Mouse (Mus musculus) urinary bladder, postnatal 25 days (tissue): ENCODE data around the gene Rras.

Experiments
- DNase-seq: peaks from one replicate; pipeline ENCODE4 v3.0.0; 2022; ENCODE audit warnings: low spot score

The Rras gene

DNA sequence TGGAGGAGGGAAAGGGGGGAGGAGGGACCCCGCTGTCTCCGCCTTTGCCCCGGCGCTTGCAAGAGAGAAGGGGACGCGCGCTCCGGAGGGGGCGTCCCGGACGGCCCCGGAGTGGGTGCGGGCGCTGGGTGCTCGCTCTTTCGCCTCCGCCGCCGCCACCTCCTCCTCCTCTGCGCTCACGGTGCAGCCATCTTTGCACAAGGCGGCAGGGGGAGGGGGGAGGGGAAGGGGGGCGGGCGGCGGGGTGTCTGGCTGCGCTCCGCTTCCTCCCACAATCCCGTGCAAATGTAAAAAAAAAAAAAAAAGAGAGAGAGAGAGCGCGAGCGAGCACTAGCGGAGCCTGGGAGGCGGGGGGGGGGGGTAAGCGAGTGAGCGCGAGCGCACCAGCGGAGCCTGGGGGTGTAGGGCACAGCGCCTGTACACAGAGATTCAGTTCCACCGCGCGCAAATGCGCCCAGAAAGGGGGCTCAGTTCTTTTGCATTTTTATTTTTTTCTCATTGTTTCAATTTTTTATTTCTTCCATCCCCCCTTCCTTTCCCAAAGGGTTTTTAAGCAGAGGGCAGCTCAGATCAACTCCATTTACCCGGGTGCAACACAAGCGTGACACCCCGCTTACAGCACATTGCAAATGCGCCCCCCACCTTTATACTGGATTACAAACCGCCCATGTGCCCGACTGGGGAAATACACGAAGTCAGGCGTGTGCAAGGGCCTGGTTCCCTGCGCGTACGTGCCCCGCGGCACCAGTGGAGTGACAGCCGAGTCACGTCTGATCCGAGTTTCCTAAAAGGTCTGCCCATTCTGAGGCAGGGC, 35.6 kb downstream of the Rras start:
- DNase-seq = peak; percentile 69

DNA sequence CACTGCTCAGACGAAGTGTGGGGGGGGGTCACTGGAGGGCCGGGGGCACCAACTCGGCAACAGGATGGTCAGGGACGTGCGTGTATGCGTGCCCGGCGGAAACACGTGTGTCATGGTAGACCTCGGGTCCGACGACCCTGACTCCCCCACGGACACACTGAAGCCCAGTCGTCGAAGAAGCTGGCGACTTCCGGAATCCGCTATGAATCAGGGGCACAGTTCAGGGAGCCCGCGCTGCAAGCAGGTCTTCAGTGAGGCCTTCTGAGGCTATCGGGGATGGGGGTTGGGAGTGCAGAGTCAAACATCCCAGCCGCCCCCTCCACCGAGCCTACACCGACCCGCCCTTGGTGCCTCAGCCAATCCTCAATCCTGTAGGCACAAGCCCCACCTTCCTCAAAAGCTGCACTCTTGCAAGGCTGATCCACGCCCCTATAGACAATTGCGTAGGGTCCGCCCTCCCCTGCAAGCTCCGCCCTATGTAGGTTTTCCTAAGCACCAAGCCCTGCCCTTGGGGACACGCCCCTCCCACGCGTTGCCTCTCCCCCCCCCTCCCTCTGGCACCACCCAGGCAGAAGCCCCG, 36.3 kb downstream of the Rras start:
- peak; percentile 80 for DNase-seq

DNA sequence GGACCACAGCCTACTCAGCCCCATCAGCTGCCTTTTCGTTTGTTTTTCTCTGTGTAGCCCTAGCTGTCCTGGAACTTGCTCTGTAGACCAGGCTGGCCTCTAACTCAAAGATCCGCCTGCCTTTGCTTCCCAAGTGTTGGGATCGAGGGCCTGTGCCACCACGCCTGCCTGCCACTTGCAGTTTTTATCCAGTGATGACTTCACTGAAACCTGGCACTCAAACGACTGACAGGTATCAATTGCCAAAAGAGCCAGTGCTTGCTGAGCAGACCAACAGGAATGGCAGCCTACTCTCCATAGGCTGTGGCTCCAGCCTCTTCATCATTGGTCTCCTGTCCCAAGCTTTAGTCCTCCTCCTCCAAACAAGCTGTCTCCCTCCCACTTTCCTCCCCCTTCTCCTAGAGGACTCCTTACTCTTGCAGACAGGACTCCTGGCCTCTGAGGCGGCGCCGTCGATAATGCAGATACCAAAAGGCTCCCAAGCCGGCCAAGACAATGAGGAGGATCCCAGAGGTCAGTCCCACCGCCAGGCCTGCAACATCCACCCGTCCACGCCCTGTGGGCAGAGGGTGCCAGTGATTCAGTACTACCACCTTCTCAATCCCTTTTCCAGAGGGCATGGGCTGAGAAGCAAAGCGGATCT, 38.7 kb downstream of the Rras start:
- DNase-seq = no peak

DNA sequence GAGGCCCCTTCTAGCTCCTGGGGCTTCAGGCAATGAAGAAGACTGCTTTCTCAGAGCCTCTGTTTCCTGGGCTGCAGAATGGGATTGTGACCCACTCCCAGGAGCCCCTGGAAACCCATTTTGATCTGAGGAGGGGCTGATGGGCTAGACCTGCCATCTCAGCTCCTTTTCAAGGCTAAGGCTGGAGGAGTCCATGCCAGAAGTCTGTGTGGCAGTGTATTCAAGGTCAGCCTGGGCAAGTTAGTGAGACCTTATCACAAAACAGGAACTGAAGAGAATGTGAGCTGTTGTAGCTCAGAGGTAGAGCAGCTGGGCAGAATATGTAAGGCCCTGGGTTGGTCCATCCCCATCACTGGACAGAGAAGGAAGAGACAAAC, 39.2 kb downstream of the Rras start:
- no peak for DNase-seq

DNA sequence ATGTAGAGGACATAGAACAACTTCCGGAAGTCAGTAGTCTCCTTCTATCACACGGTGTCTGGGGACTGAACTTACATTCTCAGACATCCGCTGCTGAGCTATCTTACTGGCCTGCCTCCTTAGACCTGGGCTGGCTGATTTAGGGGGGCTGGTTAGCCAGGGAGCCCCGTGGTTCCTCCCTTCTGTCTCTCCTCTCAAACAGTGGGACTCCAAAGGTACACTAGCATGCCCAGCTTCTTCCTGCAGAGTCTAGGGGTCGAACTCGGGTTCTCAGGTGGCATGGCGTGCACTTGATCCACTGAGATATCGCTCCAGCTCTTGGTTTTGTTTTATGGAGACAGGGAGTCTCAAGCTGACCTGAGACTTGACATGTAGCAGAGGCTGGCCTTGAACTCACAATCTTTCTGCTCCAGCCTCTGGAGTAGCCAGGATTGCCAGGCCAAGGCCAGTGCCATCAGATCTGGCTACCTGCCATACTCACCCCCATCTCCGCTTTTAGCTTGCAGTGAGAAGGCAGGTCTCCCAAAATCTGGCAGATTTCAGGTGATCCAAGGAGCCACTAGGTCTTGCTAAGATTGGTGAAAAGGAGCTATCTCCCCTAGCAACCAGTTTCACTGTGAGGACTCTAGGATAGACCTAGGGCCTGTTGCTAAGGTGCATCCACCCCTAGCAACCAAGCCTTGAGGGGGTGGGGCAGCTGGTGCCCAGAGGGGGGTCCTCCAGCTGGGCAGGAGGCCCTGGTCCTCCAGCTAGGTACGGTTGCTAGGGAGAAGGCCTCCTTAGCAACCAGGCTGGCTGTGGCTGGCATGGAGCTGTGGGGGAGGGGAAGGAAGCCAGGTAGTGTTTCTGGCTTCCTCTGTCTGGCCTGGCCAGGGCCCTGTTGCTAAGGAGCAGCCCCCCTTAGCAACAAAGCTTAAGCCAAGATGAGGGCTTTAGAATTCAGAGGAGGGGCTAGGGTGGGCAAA, 41.1 kb downstream of the Rras start:
- no peak for DNase-seq

DNA sequence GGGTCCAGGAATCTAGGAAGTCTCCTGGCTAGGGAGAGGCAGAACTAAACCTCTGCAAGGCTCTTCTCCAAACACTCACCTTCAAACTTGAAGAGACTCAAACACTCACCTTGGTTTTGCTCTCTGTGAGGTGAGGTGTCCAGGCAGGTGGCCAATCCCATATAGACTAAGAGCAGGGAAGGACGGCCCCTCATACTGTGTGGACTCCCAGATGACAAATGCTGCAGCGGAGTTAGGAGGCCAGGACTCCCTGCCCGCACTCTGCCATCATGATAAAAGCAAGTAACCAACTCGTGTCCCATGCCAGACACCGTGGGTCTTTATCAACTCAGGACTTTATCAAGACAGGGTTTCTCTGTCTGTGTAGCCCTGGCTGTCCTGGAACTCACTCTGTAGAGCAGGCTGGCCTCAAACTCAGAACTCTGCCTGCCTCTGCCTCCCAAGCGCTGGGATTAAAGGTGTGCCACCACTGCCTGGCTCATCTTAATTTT, 42.9 kb downstream of the Rras start:
- DNase-seq = no peak

DNA sequence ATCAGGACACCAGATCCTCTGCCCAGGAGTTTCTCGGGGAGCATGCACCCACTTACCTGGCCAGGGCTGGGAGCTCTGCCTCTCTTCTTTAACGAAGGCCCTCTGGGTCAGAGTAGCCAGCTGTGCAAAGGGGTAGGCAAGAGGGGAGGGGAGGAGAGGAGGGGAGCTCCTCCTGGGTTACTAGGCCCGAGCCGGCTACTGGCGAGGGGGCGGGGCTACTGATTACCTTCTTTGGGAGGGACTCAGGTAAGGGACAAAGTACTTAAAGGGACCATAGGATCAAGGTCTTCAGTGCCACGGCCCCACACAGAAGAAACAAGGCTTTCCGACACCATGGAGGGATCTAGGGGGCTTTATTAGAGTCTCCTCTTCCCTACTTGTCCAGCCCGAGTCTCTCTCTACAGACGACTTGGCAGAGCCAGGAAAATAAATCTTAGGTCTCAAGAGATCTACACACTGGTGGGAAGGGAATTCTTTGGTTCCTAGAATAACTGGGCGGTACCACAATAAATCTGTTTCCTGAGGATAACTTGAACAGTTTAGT, 43.8 kb downstream of the Rras start:
- peak; percentile 59 for DNase-seq

DNA sequence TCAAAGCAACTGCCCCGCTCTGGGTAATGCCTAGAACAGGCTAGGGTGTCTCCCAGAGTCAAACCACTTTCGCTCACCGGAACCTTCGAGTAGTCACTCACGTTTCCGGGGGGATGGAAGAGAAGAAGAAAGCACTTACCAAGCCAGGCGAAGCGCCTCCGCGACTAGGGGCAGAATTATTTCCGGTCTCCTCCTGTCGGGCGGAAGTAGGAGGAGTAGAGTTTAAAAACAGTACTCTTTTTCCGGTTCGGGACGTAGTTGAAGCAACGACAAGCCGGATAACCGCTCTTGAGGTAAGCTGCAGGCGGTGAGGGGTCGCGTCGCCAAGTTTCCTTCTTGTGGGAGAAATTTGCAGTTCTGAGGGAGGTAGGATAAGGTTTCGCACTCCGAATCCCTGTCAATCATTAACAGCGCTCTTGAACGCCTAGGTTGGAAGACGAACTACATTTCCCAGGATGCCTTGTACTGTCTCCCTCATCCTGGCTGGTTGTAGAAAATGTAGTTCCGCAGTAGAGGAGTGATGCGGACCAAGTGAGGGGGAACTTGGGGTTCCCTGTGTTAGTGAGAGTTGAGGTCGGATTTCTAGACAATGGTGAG, 44.6 kb downstream of the Rras start, which contains the start of the genes Nosip and Prrg2:
Gene Nosip (plus strand): TSS at position 191 of the 597 bp plus-strand sequence.
Gene Prrg2 (minus strand): TSS at position 439 of the 597 bp plus-strand sequence.
- peak; percentile 91 for DNase-seq

DNA sequence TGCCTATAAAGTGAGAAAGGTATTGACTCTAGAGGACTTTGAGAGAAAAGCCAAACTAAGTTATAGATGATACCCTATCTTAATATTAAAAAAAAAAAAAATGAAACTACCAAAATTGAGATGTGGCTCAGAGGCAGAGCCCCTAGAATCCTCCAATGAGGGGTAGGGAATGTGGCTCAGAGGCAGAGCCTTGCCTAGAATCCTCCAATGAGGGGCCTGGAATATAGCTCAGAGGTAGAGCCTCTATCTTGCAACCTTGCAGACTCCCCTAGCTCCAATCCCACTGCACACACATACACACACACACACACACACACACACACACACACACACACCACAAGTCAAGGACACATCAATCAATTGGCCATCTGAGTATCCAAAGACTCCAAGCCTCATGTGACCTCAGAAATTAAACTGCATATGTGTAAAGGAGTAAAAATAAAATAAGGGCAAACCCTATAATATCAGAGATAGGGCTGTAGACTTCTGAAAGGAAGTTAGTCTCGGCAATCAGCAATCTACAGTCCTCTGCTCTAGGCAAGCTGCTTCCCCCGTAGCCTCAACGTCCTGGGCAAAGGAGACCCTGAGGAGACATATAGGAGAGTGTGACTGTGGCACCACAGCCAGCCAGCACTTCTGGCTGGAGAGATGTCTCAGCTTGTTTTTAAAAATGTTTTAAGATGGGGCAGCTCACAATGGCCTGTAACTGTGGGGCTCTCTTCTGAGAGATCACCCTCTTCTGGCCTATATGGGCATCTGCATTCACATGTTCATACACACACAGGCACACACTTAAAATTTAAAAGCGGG, 49.6 kb downstream of the Rras start:
- no peak for DNase-seq

DNA sequence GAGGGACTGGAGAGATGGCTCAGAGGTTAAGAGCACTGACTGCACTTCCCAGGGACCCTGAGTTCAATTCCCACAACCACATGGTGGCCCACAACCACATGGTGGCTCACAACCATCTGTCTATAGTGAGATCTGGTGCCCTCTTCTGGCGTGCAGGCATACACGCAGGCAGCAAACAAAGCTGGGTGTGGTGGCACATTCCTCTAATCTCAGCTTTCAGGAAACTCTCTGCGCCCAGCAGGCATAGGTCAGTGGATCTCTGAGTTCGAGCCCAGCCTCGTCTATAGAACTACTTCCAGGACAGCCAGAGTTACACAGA, 50.2 kb downstream of the Rras start:
- DNase-seq = peak; percentile 46

DNA sequence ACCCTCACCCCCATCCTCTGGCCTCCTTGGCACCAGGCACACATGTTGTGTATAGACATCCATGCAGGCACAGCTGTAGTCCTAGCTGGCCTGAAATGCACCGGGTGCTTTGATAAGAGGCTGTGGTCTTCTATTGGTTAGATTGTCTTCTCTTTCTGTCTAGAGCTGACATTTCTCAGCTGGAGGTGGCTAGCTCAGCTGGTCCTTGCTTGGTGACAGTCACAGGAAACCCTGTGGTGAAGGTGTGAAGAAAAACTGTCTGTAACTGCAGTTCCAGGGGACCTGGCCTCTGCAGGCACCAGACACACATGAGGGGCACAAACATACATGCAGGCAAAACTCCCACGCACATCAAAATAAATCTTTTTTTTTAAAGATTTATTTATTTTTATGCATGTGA, 51.9 kb downstream of the Rras start:
- DNase-seq = no peak
